Mouse (Mus musculus) CH12.LX (cell line): ENCODE data around the gene Robo2. TPM values are rescaled to one million over a fixed set of nuclear protein-coding genes. Genes with fewer than 3 reads are reported as not detected.

Experiments used
- DNase-seq: peaks from one replicate; pipeline ENCODE4 v3.0.0-alpha.2; 2013; ENCODE audit errors: extremely low read depth
- H3K27ac ChIP-seq: 2 replicates; pipeline ENCODE4 v1.5.1; 2012; ENCODE audit warnings: low read depth, mild to moderate bottlenecking, control low read depth, moderate library complexity; ENCODE audit not compliant: insufficient read depth
- H3K27me3 ChIP-seq: replicated peaks from 2 replicates; pipeline ENCODE3; 2012; ENCODE audit warnings: inconsistent platforms
- H3K36me3 ChIP-seq, 2 experiments: replicated peaks in 1 of 2; 2 replicates each; pipeline versions ENCODE3 to v1.6.1; 2012; ENCODE audit warnings: inconsistent platforms in 1 of 2, low read length in 1 of 2, mild to moderate bottlenecking in 1 of 2, mixed read lengths in 1 of 2, moderate library complexity in 1 of 2; ENCODE audit not compliant: control insufficient read depth in 1 of 2, insufficient read depth in 1 of 2
- H3K4me1 ChIP-seq, 2 experiments: 2 replicates each; pipeline ENCODE4 v1.6.1; 2012; ENCODE audit warnings: inconsistent platforms in 1 of 2, moderate library complexity in 1 of 2; ENCODE audit not compliant: insufficient read depth in 2 of 2, control insufficient read depth in 1 of 2
- H3K4me2 ChIP-seq: 2 replicates; pipeline ENCODE4 v1.6.1; 2012; ENCODE audit warnings: low read depth, mild to moderate bottlenecking, control low read depth; ENCODE audit not compliant: poor library complexity, insufficient read depth, severe bottlenecking
- H3K4me3 ChIP-seq, 3 experiments: fragments of 150-350 bp in 1 of 3; sonication (generic) in 1 of 3; replicated peaks in 1 of 3; 2 replicates each; pipeline versions ENCODE3 to v1.5.1; 2011 to 2012; ENCODE audit warnings: low read depth in 2 of 3, low read length in 2 of 3, mild to moderate bottlenecking in 2 of 3, moderate library complexity in 2 of 3, control low read depth in 1 of 3, improper control_type of control experiment in 1 of 3, inconsistent platforms in 1 of 3, mixed read lengths in 1 of 3; ENCODE audit not compliant: poor library complexity in 1 of 3
- H3K79me2 ChIP-seq: replicated peaks from 2 replicates; pipeline ENCODE4 v1.6.1; 2012; ENCODE audit warnings: mild to moderate bottlenecking, moderate library complexity; ENCODE audit not compliant: control insufficient read depth, poor library complexity, insufficient read depth, severe bottlenecking; ENCODE audit errors: extremely low read depth
- H3K9ac ChIP-seq: 2 replicates; pipeline ENCODE4 v1.6.1; 2012; ENCODE audit warnings: low read depth, mild to moderate bottlenecking, control low read depth, moderate library complexity; ENCODE audit not compliant: insufficient read depth
- H3K9me3 ChIP-seq: replicated peaks from 2 replicates; pipeline ENCODE3; 2012; ENCODE audit warnings: low read length, inconsistent platforms, mixed read lengths
- BHLHE40 ChIP-seq: IDR thresholded peaks from 2 replicates; pipeline ENCODE4 v1.6.1; 2011; ENCODE audit warnings: mild to moderate bottlenecking, low read depth, low read length, improper control_type of control experiment
- CTCF ChIP-seq, 2 experiments: IDR thresholded peaks in 1 of 2; conservative IDR thresholded peaks in 1 of 2; 2 replicates each; pipeline ENCODE4 v1.5.1; 2011 to 2012; ENCODE audit warnings: low read depth in 2 of 2, low read length in 2 of 2, improper control_type of control experiment in 1 of 2, inconsistent platforms in 1 of 2, mild to moderate bottlenecking in 1 of 2, moderate library complexity in 1 of 2
- ETS1 ChIP-seq: conservative IDR thresholded peaks from 2 replicates; pipeline ENCODE4 v1.6.1; 2012; ENCODE audit warnings: low read depth, mild to moderate bottlenecking, inconsistent platforms, low read length, improper control_type of control experiment, moderate library complexity
- GABPA ChIP-seq: IDR thresholded peaks from 2 replicates; pipeline ENCODE4 v1.6.1; 2012; ENCODE audit warnings: low read depth, low read length, improper control_type of control experiment, inconsistent platforms; ENCODE audit not compliant: insufficient replicate concordance
- HCFC1 ChIP-seq: IDR thresholded peaks from 2 replicates; pipeline ENCODE4 v1.6.1; 2012; ENCODE audit warnings: low read depth, mild to moderate bottlenecking, inconsistent platforms, low read length, improper control_type of control experiment
- JUND ChIP-seq: conservative IDR thresholded peaks from 2 replicates; pipeline ENCODE4 v1.6.1; 2011; ENCODE audit warnings: low read depth, low read length, improper control_type of control experiment
- MAFK ChIP-seq: IDR thresholded peaks from 2 replicates; pipeline ENCODE4 v1.6.1; 2011; ENCODE audit warnings: low read length, improper control_type of control experiment; ENCODE audit not compliant: insufficient replicate concordance
- PAX5 ChIP-seq: IDR thresholded peaks from 2 replicates; pipeline ENCODE4 v1.6.1; 2012; ENCODE audit warnings: low read length, inconsistent platforms, mixed read lengths
- POLR2AphosphoS2 ChIP-seq: IDR thresholded peaks from 2 replicates; pipeline ENCODE4 v1.6.1; 2011; ENCODE audit warnings: low read depth, low read length, improper control_type of control experiment
- SIN3A ChIP-seq: IDR thresholded peaks from 2 replicates; pipeline ENCODE4 v1.6.1; 2012; ENCODE audit warnings: low read length, improper control_type of control experiment, inconsistent platforms
- SMC3 ChIP-seq: IDR thresholded peaks from 2 replicates; pipeline ENCODE4 v1.6.1; 2011; ENCODE audit warnings: low read depth, low read length, improper control_type of control experiment
- TBP ChIP-seq: conservative IDR thresholded peaks from 2 replicates; pipeline ENCODE4 v1.6.1; 2011; ENCODE audit warnings: low read depth, low read length, improper control_type of control experiment
- TCF12 ChIP-seq: IDR thresholded peaks from 2 replicates; pipeline ENCODE4 v1.6.1; 2014; ENCODE audit warnings: low read depth, mild to moderate bottlenecking, inconsistent platforms, low read length, improper control_type of control experiment
- ZC3H11A ChIP-seq: IDR thresholded peaks from 2 replicates; pipeline ENCODE4 v1.6.1; 2012; ENCODE audit warnings: low read depth, mild to moderate bottlenecking, inconsistent platforms, low read length, improper control_type of control experiment
- ZMIZ1 ChIP-seq: IDR thresholded peaks from 2 replicates; pipeline ENCODE4 v1.6.1; 2012; ENCODE audit warnings: low read depth, mild to moderate bottlenecking, inconsistent platforms, low read length, improper control_type of control experiment
- dilution Hi-C: fragments of 300-500 bp; cut with MboI; formaldehyde crosslinking; loops from 2 replicates; pipeline ENCODE4 v1.14.3; 2020; ENCODE audit warnings: low sequenced_read_pairs; ENCODE audit not compliant: extremely low pct_unique_long_range_greater_than_20kb, extremely low pct_ligation_motif_present
- in situ Hi-C: fragments of 300-500 bp; cut with MboI; formaldehyde crosslinking; loops from 3 replicates; pipeline ENCODE4 v1.14.3; 2019; ENCODE audit warnings: low sequenced_read_pairs, low pct_ligation_motif_present, low pct_unique_long_range_greater_than_20kb, mixed read lengths
- polyA plus RNA-seq: library from polyadenylated mRNA; unstranded; fragments of >175 nt; gene quantifications from 2 replicates; pipeline ENCODE4 v1.2.1, GENCODE M21; 2012; ENCODE audit warnings: low read depth; ENCODE audit not compliant: insufficient read length
- total RNA-seq, 2 experiments: library from RNA; depleted of rRNA; stranded (reverse); fragments of 300-350 nt in 1 of 2; fragments of >200 nt in 1 of 2; gene quantifications; 2 replicates each; pipeline ENCODE4 v1.2.3; 2012 to 2014

Gene Robo2
- total and polyA plus RNA-seq, 3 experiments = not detected

- Histone ChIP-seq H3K9ac (no peak overlapping the region), H3K36me3 (no peaks in the 10 kb centered on the region), H3K4me3 (no peak overlapping the region), H3K27ac (no peak overlapping the region), H3K9me3 (peaks cover 56% of the 10 kb centered on the region), H3K79me2 (no peaks in the 10 kb centered on the region), H3K4me1 (no peaks in the 10 kb centered on the region), H3K4me2 (no peak overlapping the region), H3K27me3 (no peaks in the 10 kb centered on the region)
- TF ChIP-seq TBP (no peak), GABPA (no peak), ZC3H11A (no peak), HCFC1 (no peak), ZMIZ1 (no peak), ETS1 (no peak), BHLHE40 (no peak), PAX5 (no peak), TCF12 (no peak), SIN3A (no peak)
- in situ Hi-C loops = no loop called here
- DNase-seq = no peak
- dilution Hi-C loops = no loop called here
Observed at GRCm38 (mm10) chr16:74397291-74397690, 14.3 kb downstream of the Robo2 start.

- Histone ChIP-seq H3K4me2 (no peak overlapping the region), H3K9me3 (peaks cover 53% of the 10 kb centered on the region), H3K27ac (no peak overlapping the region), H3K4me1 (no peaks in the 10 kb centered on the region), H3K9ac (no peak overlapping the region), H3K27me3 (no peaks in the 10 kb centered on the region), H3K79me2 (no peaks in the 10 kb centered on the region), H3K36me3 (no peaks in the 10 kb centered on the region), H3K4me3 (no peak overlapping the region)
- DNase-seq = no peak
- TF ChIP-seq SMC3 = no peak
- TF ChIP-seq CTCF (conservative IDR thresholded peaks at IDR 0.05 in 1 of 2, IDR thresholded peaks at IDR 0.05 in 1 of 2; ENCODE audit: low read depth in 2 of 2, low read length in 2 of 2) = no peak
- TF ChIP-seq POLR2AphosphoS2 = no peak
- no peak for TF ChIP-seq JUND
- TF ChIP-seq ZC3H11A = no peak
- dilution Hi-C loops = no loop called here
- in situ Hi-C loops = no loop called here
Observed at GRCm38 (mm10) chr16:74395678-74396077, 15.9 kb downstream of the Robo2 start.

DNA sequence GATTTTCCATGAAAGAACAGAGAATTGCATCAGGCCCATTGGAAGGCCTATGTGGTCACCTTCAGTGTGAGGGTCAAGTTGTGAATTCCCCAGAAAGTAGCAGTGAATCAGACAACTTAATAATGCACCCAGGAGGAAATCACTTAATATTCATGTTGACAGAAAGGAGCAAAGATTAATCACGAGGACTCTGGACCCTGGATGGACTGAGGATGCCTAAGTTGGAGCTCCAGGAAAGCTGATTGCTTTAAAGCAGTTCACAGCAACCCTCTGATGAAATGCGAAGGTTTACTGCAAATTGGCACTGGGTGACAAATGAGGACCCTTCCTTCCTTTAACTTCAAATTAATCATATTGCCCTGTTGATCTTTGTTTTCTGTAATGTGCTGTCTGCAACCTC, 32.2 kb downstream of the Robo2 start:
- dilution Hi-C loops = no loop called here
- no peak overlapping the region for H3K4me2 ChIP-seq
- H3K27ac ChIP-seq = no peak overlapping the region
- H3K36me3 ChIP-seq = no peaks in the 10 kb centered on the region
- H3K4me3 ChIP-seq = no peak overlapping the region
- no peaks in the 10 kb centered on the region for H3K4me1 ChIP-seq
- H3K9ac ChIP-seq = no peak overlapping the region
- H3K27me3 ChIP-seq = no peaks in the 10 kb centered on the region
- H3K9me3 ChIP-seq = peaks cover 53% of the 10 kb centered on the region
- DNase-seq = no peak
- in situ Hi-C loops = no loop called here
- H3K79me2 ChIP-seq = no peaks in the 10 kb centered on the region
- TF ChIP-seq GABPA (no peak), MAFK (no peak)
